Mouse (Mus musculus): ENCODE measurements around the gene Wdr17. TPM values are rescaled to one million over a fixed set of nuclear protein-coding genes. Genes with fewer than 3 reads are reported as not detected.

Wdr17 gene
- polyA plus RNA-seq, 1 experiment from 2014 or later, result 12.3 TPM

Other genes starting within 250 kb of the Wdr17 start
- 366 and 370 TPM in 2 replicates for gene Gpm6a, start 67.7 kb upstream of the Wdr17 start, polyA plus RNA-seq (2015; fragmentation: Nextera tagmentation; extraction: Ambion mirVana)

All from forebrain, embryonic 13.5 days (tissue).